Mouse (Mus musculus) activated CD4-positive, CD25-positive, alpha-beta regulatory T cell, adult 9 weeks (primary cell): ENCODE measurements around the gene Shprh. TPM values are rescaled to one million over a fixed set of nuclear protein-coding genes. Genes with fewer than 3 reads are reported as not detected.

Source experiments
- polyA plus RNA-seq: library from polyadenylated mRNA; unstranded; fragments of 100-300 nt; shearing (Covaris generic); gene quantifications from one replicate; pipeline ENCODE4 v1.2.1, GENCODE M21; 2017

Gene Shprh
- 65.3 TPM for polyA plus RNA-seq

DNA sequence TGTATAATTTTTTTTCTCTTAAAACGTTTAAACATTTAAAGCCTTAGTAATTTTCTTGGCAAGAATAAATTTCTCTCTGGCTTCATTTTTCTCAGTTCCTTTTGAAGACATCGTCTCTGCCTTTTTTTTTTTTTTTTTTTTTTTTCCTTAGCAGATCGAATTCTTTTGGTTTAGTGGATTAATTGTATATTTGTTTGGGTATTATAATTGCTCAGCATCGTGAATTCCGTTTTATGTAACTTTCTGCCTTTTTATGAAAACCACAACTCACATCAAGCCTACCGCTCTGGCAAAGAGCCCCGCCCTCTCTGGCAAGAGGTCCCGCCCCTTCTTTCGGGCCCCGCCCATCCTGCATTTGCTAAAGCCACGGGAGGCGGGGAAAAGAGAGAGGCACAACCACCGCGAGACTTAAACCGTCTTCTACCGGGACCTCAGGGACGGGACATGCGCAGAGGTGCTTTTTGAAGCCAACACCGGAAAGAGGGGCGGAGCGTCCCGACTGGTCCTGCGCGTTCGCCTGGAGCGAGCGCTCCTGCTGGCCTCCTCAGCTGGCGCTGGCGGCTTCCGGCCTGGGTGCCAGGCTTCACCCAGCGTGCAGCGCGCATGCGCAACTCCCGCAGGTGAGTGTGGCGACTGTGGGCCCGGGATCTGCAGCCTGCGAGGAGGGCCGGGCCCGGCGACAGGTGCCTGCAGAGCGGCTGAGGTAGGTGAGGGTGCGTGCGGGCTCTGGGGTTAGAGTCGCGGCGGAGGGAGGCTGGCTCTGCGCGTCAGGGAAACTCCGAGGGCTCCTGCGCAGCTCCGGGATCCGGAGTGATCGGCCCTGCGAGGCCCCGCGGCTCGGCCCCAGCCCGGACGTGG, at the start of gene Shprh:
Gene Shprh (plus strand): TSS at position 544 of the 858 bp plus-strand sequence.

Other genes with a start within 250 kb of the Shprh start
- gene Grm1, start 67.1 kb upstream of the Shprh start, polyA plus RNA-seq, result not detected
- gene Fbxo30, start 131.9 kb downstream of the Shprh start, polyA plus RNA-seq, result 2.9 TPM
- not detected for gene Epm2a, start 194.0 kb downstream of the Shprh start, polyA plus RNA-seq